Comparison of ENCODE assay signal across 10 mouse cellular contexts in genomic region chr6:30263053-30263452, GRCm38 (mm10). TPM values are rescaled to one million over a fixed set of nuclear protein-coding genes. Genes with fewer than 3 reads are reported as not detected.
DNase-seq lines count a peak whose midpoint lies in the region; ATAC-seq and TF ChIP-seq lines count a peak whose summit lies in the region.
"Had no signal": no experiment of that assay in that cellular context is flagged by ENCODE, and none has a peak within 500 bp of the region (broad histone marks: within the 10 kb centered on the region; RNA-seq: fewer than 3 reads in every experiment).

No protein-coding gene starts in this region.

- no peak for ATAC-seq in heart, embryonic 15.5 days (replicated peaks; ENCODE audit: insufficient number of reproducible peaks, insufficient read depth, low FRiP score, low read depth)
- no peak for ATAC-seq in limb, embryonic 14.5 days (ENCODE audit: low FRiP score, low read depth)

- H3K9ac ChIP-seq in heart, embryonic 15.5 days: no peak overlapping the region
- H3K9ac ChIP-seq in limb, embryonic 14.5 days (ENCODE audit: low read depth, low read length, severe bottlenecking): no peak overlapping the region
- H3K9ac ChIP-seq: liver, embryonic 15.5 days; stomach, embryonic 15.5 days had no signal

- peaks cover 36% of the 10 kb centered on the region for H3K36me3 ChIP-seq in heart, embryonic 15.5 days
- peaks cover 65% of the 10 kb centered on the region for H3K36me3 ChIP-seq in limb, embryonic 14.5 days (ENCODE audit: control insufficient read depth, insufficient read depth, low read length)
- peaks cover 93% of the 10 kb centered on the region for H3K36me3 ChIP-seq in limb, embryonic 10.5 days

- no peak for DNase-seq in heart, adult 8-10 months (ENCODE audit: low spot score)
- DNase-seq in limb, embryonic 14.5 days (ENCODE audit: low spot score): peak; percentile 28
- DNase-seq in limb, embryonic 10.5 days (ENCODE audit: low spot score): no peak
- DNase-seq in MN1 (ENCODE audit: low spot score) (peak; percentile 45), adipocyte (ENCODE audit: low spot score) (no peak)
- DNase-seq in lung, postnatal 10 days: peak; percentile 17
- DNase-seq: right cerebral cortex, postnatal 25 days had no signal

- peak overlapping the region; percentile 56 for H3K27ac ChIP-seq in heart, embryonic 15.5 days
- no peak overlapping the region for H3K27ac ChIP-seq in limb, embryonic 14.5 days (replicated peaks; ENCODE audit: low read depth, low read length)
- H3K27ac ChIP-seq in limb, embryonic 10.5 days: no peak overlapping the region
- H3K27ac ChIP-seq: liver, embryonic 15.5 days; stomach, embryonic 15.5 days had no signal

- H3K4me3 ChIP-seq in heart, embryonic 15.5 days: no peak overlapping the region
- no peak overlapping the region for H3K4me3 ChIP-seq in limb, embryonic 14.5 days (replicated peaks; ENCODE audit: low read length)
- H3K4me3 ChIP-seq in limb, embryonic 10.5 days: no peak overlapping the region
- H3K4me3 ChIP-seq: liver, embryonic 15.5 days; stomach, embryonic 15.5 days had no signal

- H3K27me3 ChIP-seq in heart, embryonic 15.5 days: no peaks in the 10 kb centered on the region
- H3K27me3 ChIP-seq in limb, embryonic 14.5 days (ENCODE audit: control insufficient read depth, insufficient read depth, low read length): no peaks in the 10 kb centered on the region
- no peaks in the 10 kb centered on the region for H3K27me3 ChIP-seq in limb, embryonic 10.5 days (ENCODE audit: low read depth, poor library complexity, severe bottlenecking)
- H3K27me3 ChIP-seq: liver, embryonic 15.5 days; stomach, embryonic 15.5 days had no signal

- H3K4me1 ChIP-seq in heart, embryonic 15.5 days (replicated peaks): peaks cover 29% of the 10 kb centered on the region
- no peaks in the 10 kb centered on the region; the same call in 1 of the 2 replicates for H3K4me1 ChIP-seq in limb, embryonic 14.5 days (ENCODE audit: control insufficient read depth, insufficient read depth, low read length)
- H3K4me1 ChIP-seq in limb, embryonic 10.5 days: no peaks in the 10 kb centered on the region
- H3K4me1 ChIP-seq: liver, embryonic 15.5 days had no signal

- no peak for TF ChIP-seq POLR2A in limb, embryonic 14.5 days (IDR thresholded peaks at IDR 0.05; ENCODE audit: borderline replicate concordance, extremely low read depth, insufficient read depth, insufficient read length)

- no peaks in the 10 kb centered on the region for H3K9me3 ChIP-seq in heart, embryonic 15.5 days (replicated peaks)
- H3K9me3 ChIP-seq in limb, embryonic 14.5 days (ENCODE audit: control insufficient read depth, low read length): no peaks in the 10 kb centered on the region
- no peaks in the 10 kb centered on the region for H3K9me3 ChIP-seq in limb, embryonic 10.5 days (replicated peaks)
- H3K9me3 ChIP-seq: liver, embryonic 15.5 days; stomach, embryonic 15.5 days had no signal

- WGBS in heart, embryonic 15.5 days: 31% methylated on average over 4 of the region's 4 CpGs
- 68% methylated on average over 4 of the region's 4 CpGs for whole genome bisulfite sequencing in limb, embryonic 14.5 days
- WGBS in limb, embryonic 10.5 days: 94% methylated on average over 4 of the region's 4 CpGs

- no peak overlapping the region for H3K4me2 ChIP-seq in heart, embryonic 15.5 days
- no peak overlapping the region for H3K4me2 ChIP-seq in limb, embryonic 14.5 days (replicated peaks; ENCODE audit: low read depth, low read length, severe bottlenecking)
- H3K4me2 ChIP-seq: liver, embryonic 15.5 days; stomach, embryonic 15.5 days had no signal

RNA-seq across cellular contexts. Expression of gene Ube2h, which starts 41.3 kb away (rescaled TPM):
- 40.9 and 46.3 TPM in 2 replicates for polyA plus RNA-seq in heart, embryonic 15.5 days (2015; fragmentation: Nextera tagmentation; extraction: Ambion mirVana)
- total RNA-seq in heart, adult 8-10 months (2022): 10 to 100 TPM; 59.8 to 73.0 (median 62.5) TPM
- 43.0 and 45.7 TPM in 2 replicates for polyA plus RNA-seq in limb, embryonic 14.5 days (2012; rRNA removed)
- 50.1 and 55.8 TPM in 2 replicates for polyA plus RNA-seq in limb, embryonic 14.5 days (2014; fragmentation: Nextera tagmentation; extraction: Ambion mirVana)
- polyA plus RNA-seq in limb, embryonic 10.5 days (2016; fragmentation: Nextera tagmentation; extraction: Ambion mirVana): 31.9 and 41.2 TPM in 2 replicates

Comparison
In these comparisons a context has a peak if more than half of its experiments do, and no peak if none do; other contexts are left out.
1. DNase-seq: peak in limb, embryonic 14.5 days (single experiment), MN1 (single experiment) and lung, postnatal 10 days (single experiment); none in heart, adult 8-10 months (single experiment), limb, embryonic 10.5 days (single experiment) and adipocyte (single experiment).